Mouse (Mus musculus): Measurements from ENCODE around the gene Gramd1c.

GRCm38 (mm10) chr16:44035221-44035620, 27.9 kb downstream of the Gramd1c start:
- no peak for TF ChIP-seq POLR2A (IDR thresholded peaks at IDR 0.05; ENCODE audit: borderline replicate concordance, low read depth, low read length)
- TF ChIP-seq CTCF (IDR thresholded peaks at IDR 0.05; ENCODE audit: low read depth, low read length), result no peak
